Mouse (Mus musculus): ENCODE measurements around the gene C4b.

Gene C4b

DNA sequence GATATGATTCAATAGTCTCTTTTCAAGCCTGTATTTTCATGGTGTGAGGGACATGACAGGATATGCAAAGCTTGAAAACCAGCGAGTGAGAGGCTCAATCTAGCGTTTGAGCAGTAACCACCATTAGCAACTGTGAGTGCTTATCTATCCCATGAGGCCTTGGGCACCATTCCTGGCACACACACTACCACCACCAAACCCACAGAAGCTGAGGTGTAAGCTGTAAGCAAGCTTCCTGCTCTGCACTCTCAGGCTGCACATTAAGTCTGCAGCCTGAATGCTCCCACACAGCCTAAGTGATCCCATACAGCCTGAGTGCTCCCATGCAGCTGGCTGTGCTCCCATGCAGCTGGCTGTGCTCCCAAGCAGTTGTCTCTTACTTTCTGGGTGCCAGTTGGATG is 43.0 kb downstream of the C4b start:
- DNase-seq (ENCODE audit: low spot score in 2 of 2) = no peak

- DNase-seq (ENCODE audit: low spot score in 2 of 2) = no peak
Observed at GRCm38 (mm10) chr17:34699575-34700408, 43.9 kb downstream of the C4b start.

GRCm38 (mm10) chr17:34692906-34693305 is 50.8 kb downstream of the C4b start:
- DNase-seq (ENCODE audit: low spot score in 2 of 2) = no peak

DNA sequence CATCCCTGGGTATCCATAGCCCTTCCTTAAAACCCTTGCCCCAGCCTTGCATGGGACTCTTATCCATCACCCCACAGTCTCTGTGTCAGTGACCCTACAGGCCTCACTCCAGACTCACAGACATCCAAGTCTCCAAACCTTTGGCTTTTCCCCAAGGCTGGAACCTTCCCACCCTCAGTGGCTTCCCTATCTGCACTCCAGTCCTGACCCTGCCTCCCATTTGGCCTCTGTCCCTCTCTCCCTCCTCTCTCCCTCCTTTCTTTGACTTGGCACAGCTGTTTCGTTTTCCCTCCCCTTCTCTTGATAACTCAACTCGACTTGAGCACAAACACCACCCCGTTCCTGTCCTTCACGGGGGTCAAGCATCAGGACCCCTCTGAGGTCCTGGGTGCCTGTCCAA is 53.2 kb downstream of the C4b start:
- no peak for DNase-seq (ENCODE audit: low spot score in 2 of 2)

- DNase-seq (ENCODE audit: low spot score in 2 of 2) = no peak
Observed at GRCm38 (mm10) chr17:34688889-34689288, 54.8 kb downstream of the C4b start.

DNA sequence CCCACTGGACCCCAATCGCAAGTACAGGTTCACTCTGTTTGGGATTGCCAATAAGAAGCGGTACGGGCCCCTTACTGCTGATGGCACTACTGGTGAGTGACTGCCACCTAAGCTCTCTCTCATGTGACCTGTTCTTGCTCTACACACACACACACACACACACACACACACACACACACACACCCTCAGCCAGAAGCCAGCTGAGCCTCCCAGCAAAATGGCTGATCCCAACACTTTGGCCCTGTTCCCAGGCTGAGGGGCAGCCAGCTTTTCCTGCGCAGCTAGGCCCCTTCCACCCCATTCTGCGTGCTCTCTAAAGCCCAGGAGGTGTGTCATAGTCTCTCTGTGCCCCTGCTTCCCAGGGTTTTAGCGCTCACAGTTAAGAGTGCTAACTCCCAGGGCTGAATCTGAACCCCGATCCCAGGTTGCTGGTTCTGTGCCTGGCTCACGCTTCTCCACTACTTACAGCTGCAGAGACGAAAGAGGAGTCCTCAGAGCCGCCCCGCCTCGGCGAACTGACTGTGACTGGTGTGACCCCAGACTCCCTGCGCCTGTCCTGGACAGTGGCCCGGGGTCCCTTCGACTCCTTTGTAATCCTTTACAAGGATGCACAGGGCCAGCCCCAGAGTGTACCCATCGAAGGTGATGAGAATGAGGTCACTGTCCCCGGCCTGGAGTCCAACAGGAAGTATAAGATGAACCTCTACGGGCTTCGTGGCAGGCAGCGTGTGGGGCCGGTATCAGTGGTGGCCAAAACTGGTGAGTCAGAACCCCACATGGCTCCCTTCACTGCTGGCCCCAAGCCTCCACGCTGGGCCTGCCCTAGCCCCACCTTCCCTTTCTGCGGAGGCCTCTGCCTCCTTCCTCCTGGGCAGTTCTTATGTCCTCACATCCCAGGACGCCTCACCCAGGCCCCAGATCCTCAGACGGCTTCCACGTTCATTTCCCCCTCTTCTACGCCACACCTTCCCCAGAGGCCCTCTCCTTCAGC is 58.3 kb downstream of the C4b start:
- no peak for DNase-seq (ENCODE audit: low spot score in 2 of 2)

DNA sequence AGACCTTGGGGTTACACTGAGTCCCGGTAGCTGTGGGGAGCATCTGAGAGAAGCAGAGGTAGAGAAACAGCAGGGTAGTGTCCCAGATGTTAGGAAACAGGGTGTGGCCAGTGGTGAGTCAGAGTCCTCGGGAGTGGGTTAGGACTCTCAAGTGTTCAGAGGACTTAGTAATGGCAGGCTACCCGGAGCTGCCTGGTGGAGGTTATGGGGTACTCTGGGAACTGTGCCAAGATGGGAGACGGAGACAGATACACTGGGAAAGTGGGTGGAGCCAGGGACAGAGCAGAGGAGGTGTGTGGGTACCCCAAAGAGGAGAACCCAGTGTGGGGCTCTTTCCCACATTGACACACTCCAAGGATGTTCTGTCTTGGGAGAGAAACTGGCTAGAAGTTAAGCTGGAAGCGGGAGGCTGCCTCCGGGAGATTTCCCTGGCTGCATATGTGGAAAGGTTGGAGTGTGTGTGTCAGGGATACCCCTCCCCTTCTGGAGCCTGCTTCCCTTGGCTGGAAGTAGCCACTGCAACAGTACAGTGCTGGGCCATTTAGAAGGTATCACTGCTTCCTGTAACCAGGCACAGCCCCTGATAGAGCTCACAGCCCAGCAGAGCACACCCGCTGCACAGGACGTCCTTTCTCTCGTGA is 59.3 kb downstream of the C4b start:
- no peak for DNase-seq (ENCODE audit: low spot score in 2 of 2)

DNA sequence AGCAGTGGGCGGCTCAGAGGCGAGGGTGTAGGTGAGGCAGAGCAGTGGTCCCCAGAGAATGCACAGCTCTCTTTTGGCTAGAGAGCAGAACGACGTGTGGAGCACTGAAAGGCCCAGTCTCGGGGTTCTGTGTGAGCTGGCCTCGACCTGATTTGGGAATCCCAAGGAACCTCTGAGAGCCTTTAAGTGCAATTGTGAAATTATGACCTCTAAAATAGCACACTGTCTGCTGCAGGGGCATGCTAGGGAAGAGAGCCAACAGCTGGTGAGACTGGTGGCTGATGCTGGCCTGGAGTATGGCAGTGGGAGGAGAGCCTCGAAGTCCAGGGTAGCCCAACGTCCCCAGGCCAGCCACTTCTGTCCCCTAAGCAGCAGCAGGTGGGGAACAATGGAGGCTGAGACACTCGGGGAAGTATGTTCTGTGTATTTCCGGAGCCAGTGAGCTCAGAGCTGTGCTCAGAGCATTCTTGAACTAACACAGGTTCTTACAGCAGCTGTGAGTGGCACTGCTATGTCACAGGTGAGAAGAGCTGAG is 59.9 kb downstream of the C4b start:
- DNase-seq (ENCODE audit: low spot score in 2 of 2) = no peak

DNA sequence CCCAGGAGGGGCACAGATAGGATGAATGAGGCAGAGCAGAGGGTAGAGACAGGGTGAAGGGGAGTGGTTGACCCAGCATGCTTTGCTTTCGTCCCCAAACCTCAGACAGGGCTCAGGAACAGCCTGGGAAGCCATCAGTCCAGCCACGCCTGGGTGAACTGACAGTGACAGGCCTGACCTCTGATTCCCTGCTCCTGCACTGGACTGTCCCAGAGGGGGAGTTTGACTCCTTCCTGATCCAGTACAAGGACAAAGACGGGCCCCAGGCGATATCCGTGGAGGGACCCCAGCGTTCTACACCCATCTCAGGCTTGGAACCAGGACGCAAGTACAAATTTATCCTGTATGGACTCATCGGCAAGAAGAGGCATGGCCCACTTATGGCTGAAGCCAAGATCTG is 60.5 kb downstream of the C4b start:
- no peak for DNase-seq (ENCODE audit: low spot score in 2 of 2)

DNA sequence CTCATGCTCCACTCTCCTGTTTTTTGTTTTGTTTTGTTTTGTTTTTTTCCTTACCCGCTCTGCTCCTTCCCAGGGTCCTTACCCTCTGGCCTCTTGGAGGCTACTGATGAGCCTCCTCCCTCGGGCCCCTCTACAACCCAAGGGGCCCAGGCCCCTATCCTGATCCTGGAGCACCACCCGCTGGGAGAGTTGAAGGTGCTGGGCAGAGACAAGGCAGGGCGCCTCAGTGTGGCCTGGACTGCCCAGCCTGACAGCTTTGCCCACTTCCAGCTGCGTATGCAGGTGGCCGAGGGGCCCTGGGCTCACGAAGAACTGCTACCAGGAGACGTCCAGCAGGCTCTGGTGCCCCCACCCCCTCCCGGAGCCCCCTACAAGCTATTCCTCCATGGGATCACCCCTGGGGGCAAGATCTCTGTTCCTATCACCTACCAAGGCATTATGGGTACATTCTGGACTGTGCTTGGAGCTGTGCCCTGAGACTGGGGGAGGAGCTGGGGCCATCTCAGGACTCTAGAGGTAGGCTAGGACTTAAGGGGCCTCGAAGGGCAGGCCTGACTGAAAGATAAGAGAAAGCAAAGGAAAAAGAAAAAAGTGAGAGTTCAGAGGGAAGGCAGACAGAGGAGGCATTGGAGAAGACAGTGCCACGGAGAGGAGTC is 61.7 kb downstream of the C4b start:
- DNase-seq (ENCODE audit: low spot score in 2 of 2) = no peak

GRCm38 (mm10) chr17:34681132-34681571 is 62.5 kb downstream of the C4b start:
- DNase-seq (ENCODE audit: low spot score in 2 of 2) = no peak

DNA sequence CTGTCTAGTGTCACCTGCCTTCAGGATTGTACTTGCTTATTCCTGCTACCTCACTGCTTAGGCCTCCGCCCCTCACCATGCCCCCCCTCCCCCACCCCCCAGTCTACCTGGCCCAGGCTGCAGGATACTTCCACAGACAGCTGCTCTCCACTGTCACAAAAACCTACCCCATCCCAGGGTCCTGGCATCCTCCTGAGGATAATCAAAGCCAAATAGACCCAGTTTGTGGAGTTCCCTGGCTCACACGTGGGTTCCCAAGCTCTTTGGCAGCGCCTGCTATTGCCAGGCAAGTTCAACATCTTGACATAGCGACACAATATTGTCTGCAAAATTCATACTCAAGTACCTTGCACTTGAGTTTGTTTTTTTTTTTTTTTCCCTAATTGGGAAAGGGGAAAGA is 63.1 kb downstream of the C4b start:
- DNase-seq (ENCODE audit: low spot score in 2 of 2) = no peak

- no peak for DNase-seq (ENCODE audit: low spot score in 2 of 2)
Observed at GRCm38 (mm10) chr17:34680191-34680590, 63.5 kb downstream of the C4b start.
